Mouse (Mus musculus) left cerebral cortex, postnatal 25 days (tissue): Measurements from ENCODE around the gene Abat. TPM values are rescaled to one million over a fixed set of nuclear protein-coding genes. Genes with fewer than 3 reads are reported as not detected.

ENCODE experiments used
- DNase-seq, 2 experiments: peaks; one replicate each; pipeline ENCODE4 v3.0.0; 2022; ENCODE audit warnings: low spot score in 2 of 2, mixed read lengths in 1 of 2
- intact Hi-C: fragments of 180-260 bp; cut with DNase I; formaldehyde crosslinking; loops from one replicate; pipeline ENCODE4 v1.15.1; 2025
- total RNA-seq, 2 experiments: library from RNA; stranded (reverse); gene quantifications; 2 replicates each; pipeline ENCODE4 v1.2.3; 2021

The Abat gene
- total RNA-seq, 2 experiments from 2014 or later = 147 to 179 TPM

GRCm38 (mm10) chr16:8613039-8613438 lies 99.8 kb downstream of the Abat start:
- intact Hi-C loops = no loop called here
- no peak for DNase-seq

GRCm38 (mm10) chr16:8613447-8613846 lies 100.2 kb downstream of the Abat start:
- no peak for DNase-seq
- intact Hi-C loops = no loop called here

- intact Hi-C loops = no loop called here
- no peak for DNase-seq
Observed at GRCm38 (mm10) chr16:8619659-8620314, 106.6 kb downstream of the Abat start.

- DNase-seq = no peak
- intact Hi-C loops = no loop called here
Observed at GRCm38 (mm10) chr16:8620315-8621115, 107.3 kb downstream of the Abat start.

- no peak for DNase-seq
- intact Hi-C loops = loop anchor here (10.0 kb wide), 1 partner anchor 136 kb away; no protein-coding TSS in a partner anchor
Observed at GRCm38 (mm10) chr16:8630419-8630818, 117.2 kb downstream of the Abat start.

GRCm38 (mm10) chr16:8631428-8631827 lies 118.2 kb downstream of the Abat start:
- DNase-seq = no peak
- intact Hi-C loops = loop anchor here (10.0 kb wide), 1 partner anchor 137 kb away; no protein-coding TSS in a partner anchor

- intact Hi-C loops = loop anchor here (10.0 kb wide), 1 partner anchor 142 kb away; no protein-coding TSS in a partner anchor
- DNase-seq = no peak
Observed at GRCm38 (mm10) chr16:8636867-8637216, 123.6 kb downstream of the Abat start.

- intact Hi-C loops = loop anchor here (10.0 kb wide), 1 partner anchor 143 kb away; no protein-coding TSS in a partner anchor
- DNase-seq = peak; percentile 87 to 96
Observed at GRCm38 (mm10) chr16:8637217-8638051, 124.2 kb downstream of the Abat start, which contains the start of the genes Pmm2 and Tmem186. Pmm2 (plus strand) TSS chr16:8637674. Tmem186 (minus strand) TSS chr16:8637712.

GRCm38 (mm10) chr16:8638131-8638530 lies 124.9 kb downstream of the Abat start:
- intact Hi-C loops = loop anchor here (10.0 kb wide), 1 partner anchor 143 kb away; no protein-coding TSS in a partner anchor
- no peak for DNase-seq

GRCm38 (mm10) chr16:8639466-8640191 lies 126.4 kb downstream of the Abat start:
- intact Hi-C loops = loop anchor here (10.0 kb wide), 1 partner anchor 145 kb away; no protein-coding TSS in a partner anchor
- DNase-seq = no peak

- intact Hi-C loops = loop anchor here (2.0 kb wide), 1 partner anchor 31 kb away; no protein-coding TSS in a partner anchor
- DNase-seq = peak; percentile 50 to 54
Observed at GRCm38 (mm10) chr16:8643855-8644254, 130.6 kb downstream of the Abat start.

- intact Hi-C loops = loop anchor here (2.0 kb wide), 1 partner anchor 29 kb away; no protein-coding TSS in a partner anchor
- DNase-seq = no peak
Observed at GRCm38 (mm10) chr16:8645546-8645945, 132.3 kb downstream of the Abat start.

- intact Hi-C loops = no loop called here
- no peak for DNase-seq
Observed at GRCm38 (mm10) chr16:8650007-8650406, 136.8 kb downstream of the Abat start.

- intact Hi-C loops = no loop called here
- DNase-seq = no peak
Observed at GRCm38 (mm10) chr16:8655108-8655507, 141.9 kb downstream of the Abat start.

GRCm38 (mm10) chr16:8655599-8655998 lies 142.4 kb downstream of the Abat start:
- intact Hi-C loops = no loop called here
- no peak for DNase-seq

GRCm38 (mm10) chr16:8656256-8656655 lies 143.0 kb downstream of the Abat start:
- DNase-seq = no peak
- intact Hi-C loops = no loop called here

- DNase-seq = no peak
- intact Hi-C loops = no loop called here
Observed at GRCm38 (mm10) chr16:8658349-8658748, 145.1 kb downstream of the Abat start.

GRCm38 (mm10) chr16:8658764-8659163 lies 145.5 kb downstream of the Abat start:
- intact Hi-C loops = no loop called here

GRCm38 (mm10) chr16:8663022-8663421 lies 149.8 kb downstream of the Abat start:
- no peak for DNase-seq
- intact Hi-C loops = no loop called here

More at GRCm38 (mm10) chr16:8658764-8659163, 145.5 kb downstream of the Abat start:
- no peak for DNase-seq
